Comparison of ENCODE assay signal across 13 mouse cellular contexts in genomic region chr4:126749553-126749952, GRCm38 (mm10). TPM values are rescaled to one million over a fixed set of nuclear protein-coding genes. Genes with fewer than 3 reads are reported as not detected.
DNase-seq lines count a peak whose midpoint lies in the region; ATAC-seq and TF ChIP-seq lines count a peak whose summit lies in the region.
"Had no signal": no experiment of that assay in that cellular context is flagged by ENCODE, and none has a peak within 500 bp of the region (broad histone marks: within the 10 kb centered on the region; RNA-seq: fewer than 3 reads in every experiment).

No protein-coding gene starts in this region.

- H3K4me1 ChIP-seq in E14TG2a.4 (replicated peaks; ENCODE audit: low read depth, low read length), result peaks cover 74% of the 10 kb centered on the region
- H3K4me1 ChIP-seq in embryonic facial prominence, embryonic 13.5 days, result peaks cover 46% of the 10 kb centered on the region
- peaks cover 6% of the 10 kb centered on the region for H3K4me1 ChIP-seq in kidney, embryonic 14.5 days (ENCODE audit: control insufficient read depth, insufficient read depth, low read length)

- peak overlapping the region; percentile 11; the same call in 1 of the 2 replicates for H3K4me2 ChIP-seq in embryonic facial prominence, embryonic 13.5 days
- no peak overlapping the region for H3K4me2 ChIP-seq in kidney, embryonic 14.5 days (replicated peaks; ENCODE audit: low read depth, low read length)

- H3K27ac ChIP-seq in embryonic facial prominence, embryonic 13.5 days, result no peak overlapping the region
- no peak overlapping the region for H3K27ac ChIP-seq in kidney, embryonic 14.5 days (ENCODE audit: low read depth, low read length)

- intact Hi-C loops in left cerebral cortex, postnatal 25 days (cut with DNase I), result no loop called here

- DNase-seq in layer of hippocampus, adult 11-12 months (ENCODE audit: low spot score), result peak; percentile 45
- DNase-seq in layer of hippocampus, postnatal 25 days (ENCODE audit: extremely low spot score in 1 of 2, low spot score in 1 of 2), result no peak
- DNase-seq in left cerebral cortex, postnatal 25 days (ENCODE audit: low spot score in 2 of 2), result peak; percentile 46 to 85
- no peak for DNase-seq in adrenal gland, postnatal 10 days
- DNase-seq: embryo, embryonic 11 days; lung, postnatal 14 days had no signal

- H3K9me3 ChIP-seq in E14TG2a.4 (ENCODE audit: low read length), result no peaks in the 10 kb centered on the region
- no peaks in the 10 kb centered on the region for H3K9me3 ChIP-seq in embryonic facial prominence, embryonic 13.5 days
- H3K9me3 ChIP-seq in kidney, embryonic 14.5 days (ENCODE audit: control insufficient read depth, low read length), result no peaks in the 10 kb centered on the region

- H3K9ac ChIP-seq in embryonic facial prominence, embryonic 13.5 days, result 0 out of 2 replicates have a peak overlapping the region, but pooled peaks have one; percentile 57
- H3K9ac ChIP-seq in kidney, embryonic 14.5 days (ENCODE audit: low read depth, low read length), result no peak overlapping the region

- ATAC-seq in embryonic facial prominence, embryonic 13.5 days (ENCODE audit: insufficient number of reproducible peaks, insufficient read depth, low FRiP score, low TSS enrichment, low read depth), result no peak
- ATAC-seq in kidney, embryonic 14.5 days (ENCODE audit: low FRiP score, low TSS enrichment), result no peak
- no peak for ATAC-seq in megakaryocyte progenitor cell, adult 5-6 weeks (replicated peaks; ENCODE audit: poor library complexity)

- H3K36me3 ChIP-seq in E14TG2a.4 (ENCODE audit: insufficient read depth, low read length), result peaks cover 63% of the 10 kb centered on the region
- H3K36me3 ChIP-seq in embryonic facial prominence, embryonic 13.5 days, result peaks cover 57% of the 10 kb centered on the region
- peaks cover 55% of the 10 kb centered on the region for H3K36me3 ChIP-seq in kidney, embryonic 14.5 days (ENCODE audit: control insufficient read depth, insufficient read depth, low read length)

- 86% methylated on average over 11 of the region's 11 CpGs for WGBS in embryonic facial prominence, embryonic 13.5 days
- WGBS in kidney, embryonic 14.5 days, result 94% methylated on average over 11 of the region's 11 CpGs

- TF ChIP-seq CTCF in E14TG2a.4 (conservative IDR thresholded peaks at IDR 0.05; ENCODE audit: low read length), result no peak

- H3K4me3 ChIP-seq in E14TG2a.4 (replicated peaks; ENCODE audit: low read length), result peak overlapping the region; percentile 35
- no peak overlapping the region for H3K4me3 ChIP-seq in embryonic facial prominence, embryonic 13.5 days
- H3K4me3 ChIP-seq in kidney, embryonic 14.5 days (ENCODE audit: low read length), result no peak overlapping the region

- peaks cover 8% of the 10 kb centered on the region; the same call in 1 of the 2 replicates for H3K27me3 ChIP-seq in E14TG2a.4 (ENCODE audit: insufficient read depth, low read length)
- H3K27me3 ChIP-seq in embryonic facial prominence, embryonic 13.5 days, result no peaks in the 10 kb centered on the region
- H3K27me3 ChIP-seq in kidney, embryonic 14.5 days (ENCODE audit: control insufficient read depth, insufficient read depth, low read length), result no peaks in the 10 kb centered on the region

RNA-seq across cellular contexts. Expression of gene Ncdn, which starts 3.7 kb away (rescaled TPM):
- 1,000 to 10,000 TPM; 1,823 to 1,918 TPM for total RNA-seq in layer of hippocampus, postnatal 25 days (2021)
- 29.5 and 30.7 TPM in 2 replicates for polyA plus RNA-seq in embryonic facial prominence, embryonic 13.5 days (2015; fragmentation: Nextera tagmentation; extraction: Ambion mirVana)
- total RNA-seq in left cerebral cortex, postnatal 25 days (2021), result 100 to 1,000 TPM; 920 to 932 TPM
- polyA plus RNA-seq in kidney, embryonic 14.5 days (2014; fragmentation: Nextera tagmentation; extraction: Ambion mirVana), result 15.0 and 24.7 TPM in 2 replicates
- 10 to 100 TPM; 22.0 to 23.1 TPM for total RNA-seq in adrenal gland, postnatal 10 days (2021)
- total RNA-seq in megakaryocyte progenitor cell, adult 5-6 weeks (2015), result 8.9 and 9.6 TPM in 2 replicates
- 8.2 and 8.5 TPM in 2 replicates for total RNA-seq in megakaryocyte progenitor cell, adult 5-6 weeks (2017)

RNA-seq across cellular contexts. Expression of gene AU040320, which starts 3.8 kb away (rescaled TPM):
- total RNA-seq in layer of hippocampus, postnatal 25 days (2021), result 10 to 100 TPM; 64.7 to 66.9 TPM
- 15.9 and 17.4 TPM in 2 replicates for polyA plus RNA-seq in embryonic facial prominence, embryonic 13.5 days (2015; fragmentation: Nextera tagmentation; extraction: Ambion mirVana)
- 10 to 100 TPM; 51.5 to 65.0 TPM for total RNA-seq in left cerebral cortex, postnatal 25 days (2021)
- 19.3 and 23.4 TPM in 2 replicates for polyA plus RNA-seq in kidney, embryonic 14.5 days (2014; fragmentation: Nextera tagmentation; extraction: Ambion mirVana)
- total RNA-seq in adrenal gland, postnatal 10 days (2021), result 10 to 100 TPM; 26.6 to 33.5 TPM
- total RNA-seq in megakaryocyte progenitor cell, adult 5-6 weeks (2015), result 11.6 and 14.3 TPM in 2 replicates
- total RNA-seq in megakaryocyte progenitor cell, adult 5-6 weeks (2017), result 12.5 and 19.1 TPM in 2 replicates

RNA-seq across cellular contexts. Expression of gene Tfap2e, which starts 13.5 kb away (rescaled TPM):
- not detected for total RNA-seq in layer of hippocampus, postnatal 25 days (2021)
- 0.17 TPM in 1 of 2 replicates, not detected in the other for polyA plus RNA-seq in embryonic facial prominence, embryonic 13.5 days (2015; fragmentation: Nextera tagmentation; extraction: Ambion mirVana)
- total RNA-seq in left cerebral cortex, postnatal 25 days (2021), result not detected
- not detected in 2 replicates for polyA plus RNA-seq in kidney, embryonic 14.5 days (2014; fragmentation: Nextera tagmentation; extraction: Ambion mirVana)
- not detected for total RNA-seq in adrenal gland, postnatal 10 days (2021)
- total RNA-seq in megakaryocyte progenitor cell, adult 5-6 weeks (2015), result not detected in 2 replicates
- not detected in 2 replicates for total RNA-seq in megakaryocyte progenitor cell, adult 5-6 weeks (2017)
- total RNA-seq: gastrocnemius, postnatal 14 days; heart, postnatal 10 days had no signal
- polyA plus RNA-seq: thymus, postnatal 0 days had no signal

Comparison
In these comparisons a context has a peak if more than half of its experiments do, and no peak if none do; other contexts are left out.
1. DNase-seq: peak in layer of hippocampus, adult 11-12 months (single experiment) and left cerebral cortex, postnatal 25 days (2 of 2); none in layer of hippocampus, postnatal 25 days (0 of 2) and adrenal gland, postnatal 10 days (single experiment).
2. RNA of gene Ncdn, which starts 3.7 kb away (total RNA-seq): 1,823 to 1,918 TPM in layer of hippocampus, postnatal 25 days and 920 to 932 TPM in left cerebral cortex, postnatal 25 days; 22.0 to 23.1 TPM in adrenal gland, postnatal 10 days and 8.2 to 9.6 TPM in megakaryocyte progenitor cell, adult 5-6 weeks; every median in the first group is over 10 times any median in the second.